Mouse (Mus musculus) layer of hippocampus, adult 11-12 months (tissue): ENCODE data around the gene Hebp1.

Experiments
- DNase-seq: peaks from one replicate; pipeline ENCODE4 v3.0.0; 2022; ENCODE audit warnings: low spot score

Gene Hebp1

GRCm38 (mm10) chr6:135161356-135161755 lies 36.5 kb downstream of the Hebp1 start:
- no peak for DNase-seq

GRCm38 (mm10) chr6:135158509-135158908 lies 39.3 kb downstream of the Hebp1 start:
- no peak for DNase-seq

GRCm38 (mm10) chr6:135157496-135157895 lies 40.3 kb downstream of the Hebp1 start:
- DNase-seq = no peak

- DNase-seq = no peak
Measured at GRCm38 (mm10) chr6:135156597-135156996, 41.2 kb downstream of the Hebp1 start.

GRCm38 (mm10) chr6:135153719-135154118 lies 44.1 kb downstream of the Hebp1 start:
- no peak for DNase-seq

- no peak for DNase-seq
Measured at GRCm38 (mm10) chr6:135150311-135150710, 47.5 kb downstream of the Hebp1 start.

GRCm38 (mm10) chr6:135149722-135150121 lies 48.1 kb downstream of the Hebp1 start:
- no peak for DNase-seq

- DNase-seq = no peak
Measured at GRCm38 (mm10) chr6:135149175-135149574, 48.6 kb downstream of the Hebp1 start.

GRCm38 (mm10) chr6:135148506-135148905 lies 49.3 kb downstream of the Hebp1 start:
- no peak for DNase-seq

GRCm38 (mm10) chr6:135145976-135146375 lies 51.8 kb downstream of the Hebp1 start:
- no peak for DNase-seq

GRCm38 (mm10) chr6:135144516-135144915 lies 53.3 kb downstream of the Hebp1 start:
- no peak for DNase-seq

- DNase-seq = no peak
Measured at GRCm38 (mm10) chr6:135143151-135143550, 54.7 kb downstream of the Hebp1 start.

- DNase-seq = no peak
Measured at GRCm38 (mm10) chr6:135141451-135142147, 56.2 kb downstream of the Hebp1 start.

GRCm38 (mm10) chr6:135138746-135139145 lies 59.1 kb downstream of the Hebp1 start:
- no peak for DNase-seq

GRCm38 (mm10) chr6:135138207-135138606 lies 59.6 kb downstream of the Hebp1 start:
- no peak for DNase-seq

GRCm38 (mm10) chr6:135137736-135138135 lies 60.1 kb downstream of the Hebp1 start:
- DNase-seq = no peak

GRCm38 (mm10) chr6:135136439-135137161 lies 61.2 kb downstream of the Hebp1 start:
- no peak for DNase-seq

GRCm38 (mm10) chr6:135135735-135136134 lies 62.1 kb downstream of the Hebp1 start:
- DNase-seq = no peak

- DNase-seq = no peak
Measured at GRCm38 (mm10) chr6:135133486-135133885, 64.3 kb downstream of the Hebp1 start.

GRCm38 (mm10) chr6:135133086-135133485 lies 64.7 kb downstream of the Hebp1 start:
- no peak for DNase-seq

GRCm38 (mm10) chr6:135124755-135125380 lies 73.0 kb downstream of the Hebp1 start:
- DNase-seq = no peak

- no peak for DNase-seq
Measured at GRCm38 (mm10) chr6:135118183-135118582, 79.6 kb downstream of the Hebp1 start, which contains the start of gene Gprc5d. Gprc5d (minus strand) TSS chr6:135118283.

- DNase-seq = no peak
Measured at GRCm38 (mm10) chr6:135116479-135116878, 81.3 kb downstream of the Hebp1 start.
